Mouse (Mus musculus) hindbrain, embryonic 16.5 days (tissue): ENCODE data around the gene Luc7l2. TPM values are rescaled to one million over a fixed set of nuclear protein-coding genes. Genes with fewer than 3 reads are reported as not detected.
"Not testable (repeated sequence)": the region's sequence is repeated elsewhere in the genome, so short reads cannot be mapped to it uniquely, and the experiment has no call there.

Experiments used
- ATAC-seq: fragments of 200-750 bp; cut with Nextera tagmentation; 2 replicates; pipeline ENCODE4 v1.8.0; 2017; ENCODE audit warnings: moderate TSS enrichment, moderate library complexity
- H3K27ac ChIP-seq: fragments of 300-500 bp; sonication (generic); 2 replicates; pipeline ENCODE4 v1.5.1; 2014; ENCODE audit warnings: low read depth, mild to moderate bottlenecking, control low read depth, low read length, moderate library complexity
- H3K27me3 ChIP-seq: fragments of 300-500 bp; sonication (generic); replicated peaks from 2 replicates; pipeline ENCODE4 v1.6.1; 2014; ENCODE audit warnings: low read length; ENCODE audit not compliant: control insufficient read depth, insufficient read depth
- H3K36me3 ChIP-seq: fragments of 300-500 bp; sonication (generic); 2 replicates; pipeline ENCODE4 v1.6.1; 2014; ENCODE audit warnings: mild to moderate bottlenecking, low read length, moderate library complexity, mixed read lengths; ENCODE audit not compliant: control insufficient read depth, insufficient read depth
- H3K4me1 ChIP-seq: fragments of 300-500 bp; sonication (generic); 2 replicates; pipeline ENCODE4 v1.6.1; 2014; ENCODE audit warnings: low read depth, low read length; ENCODE audit not compliant: control insufficient read depth, insufficient read depth
- H3K4me2 ChIP-seq: fragments of 300-500 bp; sonication (generic); 2 replicates; pipeline ENCODE4 v1.6.1; 2014; ENCODE audit warnings: mild to moderate bottlenecking, low read length, control low read depth, moderate library complexity
- H3K4me3 ChIP-seq: fragments of 300-500 bp; sonication (generic); 2 replicates; pipeline ENCODE4 v1.5.1; 2014; ENCODE audit warnings: mild to moderate bottlenecking, low read length, control low read depth, moderate library complexity
- H3K9ac ChIP-seq: fragments of 300-500 bp; sonication (generic); 2 replicates; pipeline ENCODE4 v1.6.1; 2014; ENCODE audit warnings: low read depth, mild to moderate bottlenecking, control low read depth, low read length, moderate library complexity
- H3K9me3 ChIP-seq: fragments of 300-500 bp; sonication (generic); 2 replicates; pipeline ENCODE4 v1.6.1; 2014; ENCODE audit warnings: mild to moderate bottlenecking, low read length, moderate library complexity; ENCODE audit not compliant: control insufficient read depth
- WGBS: fragments of 180-500 bp; shearing (Covaris S2); extraction: QIAGEN DNeasy Blood & Tissue Kit; methylation state at CpG from one replicate; pipeline ENCODE4 v1.1.7; 2014; 5-methylcytosine and 5-hydroxymethylcytosine counted together
- polyA plus RNA-seq: library from polyadenylated mRNA; unstranded; fragments of >200 nt; fragmentation: Nextera tagmentation; extraction: Ambion mirVana; gene quantifications from 2 replicates; pipeline ENCODE4 v1.2.1, GENCODE M21; 2015

Gene Luc7l2
- polyA plus RNA-seq, 1 experiment from 2014 or later: 31.9 TPM

GRCm38 (mm10) chr6:38534640-38535365, 16.3 kb upstream of the Luc7l2 start:
- peak; percentile 71 for ATAC-seq
- H3K4me1 ChIP-seq: peaks cover 12% of the 10 kb centered on the region
- H3K36me3 ChIP-seq: no peaks in the 10 kb centered on the region
- peak overlapping the region; percentile 53 for H3K4me2 ChIP-seq
- H3K9ac ChIP-seq: peak overlapping the region; percentile 90
- under 1% methylated on average over 53 of the region's 53 CpGs for WGBS
- H3K9me3 ChIP-seq: no peaks in the 10 kb centered on the region
- H3K27me3 ChIP-seq: no peaks in the 10 kb centered on the region
- peak overlapping the region; percentile 99 for H3K27ac ChIP-seq
- peak overlapping the region; percentile 78 for H3K4me3 ChIP-seq

- H3K27ac ChIP-seq: peak overlapping the region; percentile 99
- no peak for ATAC-seq
- H3K9me3 ChIP-seq: no peaks in the 10 kb centered on the region
- peak overlapping the region; percentile 53 for H3K4me2 ChIP-seq
- peak overlapping the region; percentile 90 for H3K9ac ChIP-seq
- H3K4me1 ChIP-seq: peaks cover 12% of the 10 kb centered on the region
- H3K27me3 ChIP-seq: no peaks in the 10 kb centered on the region
- WGBS: 2% methylated on average over 9 of the region's 9 CpGs
- no peaks in the 10 kb centered on the region; the same call in 1 of the 2 replicates for H3K36me3 ChIP-seq
- H3K4me3 ChIP-seq: peak overlapping the region; percentile 78
Measured at GRCm38 (mm10) chr6:38535366-38535690, 15.8 kb upstream of the Luc7l2 start.

GRCm38 (mm10) chr6:38535788-38536187, 15.3 kb upstream of the Luc7l2 start:
- Histone ChIP-seq H3K4me1 (peaks cover 12% of the 10 kb centered on the region), H3K4me3 (peak overlapping the region; percentile 78), H3K9ac (peak overlapping the region; percentile 90; the same call in 1 of the 2 replicates), H3K27ac (peak overlapping the region; percentile 99; the same call in 1 of the 2 replicates), H3K36me3 (peaks cover 2% of the 10 kb centered on the region; the same call in 1 of the 2 replicates), H3K4me2 (peak overlapping the region; percentile 53), H3K27me3 (no peaks in the 10 kb centered on the region), H3K9me3 (no peaks in the 10 kb centered on the region)
- 78% methylated on average over 1 of the region's 1 CpGs for WGBS
- ATAC-seq: no peak

- H3K4me1 ChIP-seq, H3K4me2 ChIP-seq, H3K9me3 ChIP-seq, H3K4me3 ChIP-seq, H3K27ac ChIP-seq, H3K27me3 ChIP-seq, ATAC-seq, H3K36me3 ChIP-seq, H3K9ac ChIP-seq: not testable (repeated sequence)
- 89% methylated on average over 4 of the region's 5 CpGs for WGBS
Measured at GRCm38 (mm10) chr6:38544141-38544540, 7.0 kb upstream of the Luc7l2 start.

- H3K27me3 ChIP-seq, H3K27ac ChIP-seq, ATAC-seq, H3K4me3 ChIP-seq, H3K4me2 ChIP-seq, H3K9ac ChIP-seq, H3K9me3 ChIP-seq, H3K36me3 ChIP-seq, H3K4me1 ChIP-seq: not testable (repeated sequence)
- WGBS: 88% methylated on average over 2 of the region's 2 CpGs
Measured at GRCm38 (mm10) chr6:38547005-38547404, 4.1 kb upstream of the Luc7l2 start.

GRCm38 (mm10) chr6:38547707-38548106, 3.4 kb upstream of the Luc7l2 start:
- no peaks in the 10 kb centered on the region for H3K9me3 ChIP-seq
- H3K27me3 ChIP-seq: no peaks in the 10 kb centered on the region
- WGBS: 97% methylated on average over 1 of the region's 1 CpGs
- H3K4me2 ChIP-seq: no peak overlapping the region
- H3K4me3 ChIP-seq: no peak overlapping the region
- no peak overlapping the region for H3K27ac ChIP-seq
- no peak for ATAC-seq
- H3K4me1 ChIP-seq: peaks cover 2% of the 10 kb centered on the region; the same call in 1 of the 2 replicates
- no peaks in the 10 kb centered on the region for H3K36me3 ChIP-seq
- no peak overlapping the region for H3K9ac ChIP-seq

- not testable (repeated sequence) for ATAC-seq, H3K9ac ChIP-seq, H3K4me1 ChIP-seq, H3K36me3 ChIP-seq, H3K9me3 ChIP-seq, H3K4me2 ChIP-seq, H3K4me3 ChIP-seq, H3K27ac ChIP-seq, H3K27me3 ChIP-seq
- WGBS: 92% methylated on average over 7 of the region's 7 CpGs
Measured at GRCm38 (mm10) chr6:38548595-38548994, 2.5 kb upstream of the Luc7l2 start.

- 82% methylated on average over 6 of the region's 6 CpGs for WGBS
- peaks cover 12% of the 10 kb centered on the region for H3K4me1 ChIP-seq
- not testable (repeated sequence) for H3K9me3 ChIP-seq, H3K36me3 ChIP-seq, H3K27me3 ChIP-seq, ATAC-seq, H3K4me3 ChIP-seq
- peak overlapping the region; percentile 96 for H3K27ac ChIP-seq
- H3K4me2 ChIP-seq: peak overlapping the region; percentile 81
- peak overlapping the region; percentile 83 for H3K9ac ChIP-seq
Measured at GRCm38 (mm10) chr6:38549840-38550239, 1.3 kb upstream of the Luc7l2 start.

- Histone ChIP-seq H3K27ac (peak overlapping the region; percentile 96), H3K4me2 (peak overlapping the region; percentile 81)
Measured at GRCm38 (mm10) chr6:38550250-38551061, 678 bp upstream of the Luc7l2 start.

More at GRCm38 (mm10) chr6:38550250-38551061, 678 bp upstream of the Luc7l2 start:
- H3K4me3 ChIP-seq: peak overlapping the region; percentile 67
- no peaks in the 10 kb centered on the region for H3K27me3 ChIP-seq
- peak overlapping the region; percentile 83 for H3K9ac ChIP-seq
- H3K4me1 ChIP-seq: peaks cover 12% of the 10 kb centered on the region
- 5% methylated on average over 28 of the region's 28 CpGs for WGBS
- H3K9me3 ChIP-seq: no peaks in the 10 kb centered on the region
- ATAC-seq: peak; percentile 16
- H3K36me3 ChIP-seq: no peaks in the 10 kb centered on the region
